In genomic region chr13:62887712-62888441, GRCm38 (mm10) we compare ENCODE assay signal across 9 mouse cellular contexts. TPM values are rescaled to one million over a fixed set of nuclear protein-coding genes. Genes with fewer than 3 reads are reported as not detected.
DNase-seq lines count a peak whose midpoint lies in the region; ATAC-seq lines count a peak whose summit lies in the region.
"Had no signal": no experiment of that assay in that cellular context is flagged by ENCODE, and none has a peak within 500 bp of the region (broad histone marks: within the 10 kb centered on the region; RNA-seq: fewer than 3 reads in every experiment).

Gene Fbp1 (minus strand): TSS chr13:62888282.

- peak; percentile 72 for ATAC-seq in hindbrain, embryonic 15.5 days (ENCODE audit: low FRiP score, low read depth)
- 0 out of 2 replicates have a peak, but pooled peaks have one; percentile 13 for ATAC-seq in liver, embryonic 12.5 days

- H3K36me3 ChIP-seq in hindbrain, embryonic 15.5 days = no peaks in the 10 kb centered on the region
- H3K36me3 ChIP-seq in liver, embryonic 12.5 days = no peaks in the 10 kb centered on the region
- H3K36me3 ChIP-seq: G1E had no signal

- H3K4me2 ChIP-seq in hindbrain, embryonic 15.5 days = peak within 1 kb of the TSS; percentile 60
- peak within 1 kb of the TSS; percentile 48 for H3K4me2 ChIP-seq in liver, embryonic 12.5 days

- no peaks in the 10 kb centered on the region for H3K9me3 ChIP-seq in hindbrain, embryonic 15.5 days
- no peaks in the 10 kb centered on the region for H3K9me3 ChIP-seq in liver, embryonic 12.5 days (replicated peaks)

- peak within 1 kb of the TSS; percentile 23; the same call in 1 of the 2 replicates for H3K9ac ChIP-seq in hindbrain, embryonic 15.5 days
- no peak within 1 kb of the TSS for H3K9ac ChIP-seq in liver, embryonic 12.5 days

- peaks cover 9% of the 10 kb centered on the region for H3K4me1 ChIP-seq in hindbrain, embryonic 15.5 days (replicated peaks)
- H3K4me1 ChIP-seq in liver, embryonic 12.5 days = peaks cover 6% of the 10 kb centered on the region; the same call in 1 of the 2 replicates

- H3K27ac ChIP-seq in hindbrain, embryonic 15.5 days (replicated peaks) = no peak within 1 kb of the TSS
- no peak within 1 kb of the TSS for H3K27ac ChIP-seq in liver, embryonic 12.5 days

- H3K4me3 ChIP-seq in hindbrain, embryonic 15.5 days = peak within 1 kb of the TSS; percentile 35
- peak within 1 kb of the TSS; percentile 24 for H3K4me3 ChIP-seq in liver, embryonic 12.5 days

- DNase-seq in embryo, embryonic 10 days (ENCODE audit: low spot score) = peak; percentile 39
- no peak for DNase-seq in embryo, embryonic 9.5 days (ENCODE audit: extremely low spot score)
- DNase-seq in Muller cell, postnatal 12 days (ENCODE audit: inconsistent ontology term) = peak; percentile 2
- DNase-seq in retina, postnatal 1 day = peak; percentile 49
- no peak for DNase-seq in layer of hippocampus, adult 9-11 months
- DNase-seq in layer of hippocampus, postnatal 25 days (ENCODE audit: extremely low spot score in 1 of 2, low spot score in 1 of 2) = no peak

- 5% methylated on average over 29 of the region's 29 CpGs for WGBS in hindbrain, embryonic 15.5 days
- 6% methylated on average over 29 of the region's 29 CpGs for WGBS in liver, embryonic 12.5 days (ENCODE audit: insufficient replicate concordance)

- H3K27me3 ChIP-seq in hindbrain, embryonic 15.5 days = peaks cover 26% of the 10 kb centered on the region
- peaks cover 52% of the 10 kb centered on the region for H3K27me3 ChIP-seq in liver, embryonic 12.5 days (replicated peaks)

RNA-seq across cellular contexts. Expression of gene Fbp1, which starts in this region (rescaled TPM):
- 0.49 and 0.59 TPM in 2 replicates for polyA plus RNA-seq in hindbrain, embryonic 15.5 days (2015; fragmentation: Nextera tagmentation; extraction: Ambion mirVana)
- not detected in 2 replicates for polyA plus RNA-seq in liver, embryonic 12.5 days (2016; fragmentation: Nextera tagmentation; extraction: Ambion mirVana)
- total RNA-seq in layer of hippocampus, postnatal 25 days (2021) = under 1 TPM in 1 of 2 experiments, not detected in 1; 0.39 TPM
- total RNA-seq: G1E had no signal
- polyA plus RNA-seq: G1E had no signal

Comparison
In these comparisons a context has a peak if more than half of its experiments do, and no peak if none do; other contexts are left out.
1. DNase-seq: peak in embryo, embryonic 10 days (single experiment), Muller cell, postnatal 12 days (single experiment) and retina, postnatal 1 day (single experiment); none in embryo, embryonic 9.5 days (single experiment), layer of hippocampus, adult 9-11 months (single experiment) and layer of hippocampus, postnatal 25 days (0 of 2).
2. Peak in ATAC-seq, H3K4me3 ChIP-seq, H3K9ac ChIP-seq and H3K4me2 ChIP-seq in hindbrain, embryonic 15.5 days; RNA of the gene not detected or under 1 TPM.
3. Peak in ATAC-seq, H3K4me3 ChIP-seq and H3K4me2 ChIP-seq in liver, embryonic 12.5 days; RNA of the gene not detected or under 1 TPM.